Mouse (Mus musculus) lung, postnatal 0 days (tissue): ENCODE measurements around the gene Rps6kb1. TPM values are rescaled to one million over a fixed set of nuclear protein-coding genes. Genes with fewer than 3 reads are reported as not detected.

Experiments
- ATAC-seq: fragments of 200-750 bp; cut with Nextera tagmentation; 2 replicates; pipeline ENCODE4 v1.8.0; 2017; ENCODE audit warnings: moderate library complexity
- DNase-seq: peaks from one replicate; pipeline ENCODE4 v3.0.0-alpha.2; 2016; ENCODE audit warnings: low spot score
- H3K27ac ChIP-seq: fragments of 300-500 bp; sonication (generic); 2 replicates; pipeline ENCODE4 v1.5.1; 2014; ENCODE audit warnings: antibody characterized with exemption, mild to moderate bottlenecking, low read length, mixed read lengths
- H3K27me3 ChIP-seq: fragments of 300-500 bp; sonication (generic); replicated peaks from 2 replicates; pipeline ENCODE4 v1.6.1; 2014; ENCODE audit warnings: low read length, mixed read lengths; ENCODE audit not compliant: insufficient read depth
- H3K36me3 ChIP-seq: fragments of 300-500 bp; sonication (generic); 2 replicates; pipeline ENCODE4 v1.6.1; 2014; ENCODE audit warnings: low read length, mixed read lengths; ENCODE audit not compliant: insufficient read depth
- H3K4me1 ChIP-seq: fragments of 300-500 bp; sonication (generic); 2 replicates; pipeline ENCODE4 v1.6.1; 2014; ENCODE audit warnings: antibody characterized with exemption, low read depth, low read length, mixed read lengths; ENCODE audit not compliant: insufficient read depth
- H3K4me2 ChIP-seq: fragments of 300-500 bp; sonication (generic); replicated peaks from 2 replicates; pipeline ENCODE4 v1.6.1; 2014; ENCODE audit warnings: low read depth, mild to moderate bottlenecking, low read length, moderate library complexity, mixed read lengths
- H3K4me3 ChIP-seq: fragments of 300-500 bp; sonication (generic); 2 replicates; pipeline ENCODE4 v1.5.1; 2014; ENCODE audit warnings: low read depth, low read length
- H3K9ac ChIP-seq: fragments of 300-500 bp; sonication (generic); replicated peaks from 2 replicates; pipeline ENCODE4 v1.6.1; 2014; ENCODE audit warnings: low read depth, mild to moderate bottlenecking
- H3K9me3 ChIP-seq: fragments of 300-500 bp; sonication (generic); 2 replicates; pipeline ENCODE4 v1.6.1; 2016; ENCODE audit warnings: low read length, mixed read lengths
- CTCF ChIP-seq: IDR thresholded peaks from 2 replicates; pipeline ENCODE4 v1.5.1; 2016; ENCODE audit warnings: antibody characterized with exemption, mild to moderate bottlenecking
- EP300 ChIP-seq: IDR thresholded peaks from 2 replicates; pipeline ENCODE4 v1.6.1; 2016; ENCODE audit warnings: antibody characterized with exemption, mild to moderate bottlenecking, control low read depth
- WGBS: fragments of 180-500 bp; shearing (Covaris S2); extraction: QIAGEN DNeasy Blood & Tissue Kit; methylation state at CpG from one replicate; pipeline ENCODE4 v1.1.7; 2014; 5-methylcytosine and 5-hydroxymethylcytosine counted together
- polyA plus RNA-seq: library from polyadenylated mRNA; unstranded; fragments of >200 nt; fragmentation: Nextera tagmentation; extraction: Ambion mirVana; gene quantifications from 2 replicates; pipeline ENCODE4 v1.2.1, GENCODE M21; 2015

Rps6kb1 gene
- polyA plus RNA-seq, 1 experiment from 2014 or later: 35.5 TPM

DNA sequence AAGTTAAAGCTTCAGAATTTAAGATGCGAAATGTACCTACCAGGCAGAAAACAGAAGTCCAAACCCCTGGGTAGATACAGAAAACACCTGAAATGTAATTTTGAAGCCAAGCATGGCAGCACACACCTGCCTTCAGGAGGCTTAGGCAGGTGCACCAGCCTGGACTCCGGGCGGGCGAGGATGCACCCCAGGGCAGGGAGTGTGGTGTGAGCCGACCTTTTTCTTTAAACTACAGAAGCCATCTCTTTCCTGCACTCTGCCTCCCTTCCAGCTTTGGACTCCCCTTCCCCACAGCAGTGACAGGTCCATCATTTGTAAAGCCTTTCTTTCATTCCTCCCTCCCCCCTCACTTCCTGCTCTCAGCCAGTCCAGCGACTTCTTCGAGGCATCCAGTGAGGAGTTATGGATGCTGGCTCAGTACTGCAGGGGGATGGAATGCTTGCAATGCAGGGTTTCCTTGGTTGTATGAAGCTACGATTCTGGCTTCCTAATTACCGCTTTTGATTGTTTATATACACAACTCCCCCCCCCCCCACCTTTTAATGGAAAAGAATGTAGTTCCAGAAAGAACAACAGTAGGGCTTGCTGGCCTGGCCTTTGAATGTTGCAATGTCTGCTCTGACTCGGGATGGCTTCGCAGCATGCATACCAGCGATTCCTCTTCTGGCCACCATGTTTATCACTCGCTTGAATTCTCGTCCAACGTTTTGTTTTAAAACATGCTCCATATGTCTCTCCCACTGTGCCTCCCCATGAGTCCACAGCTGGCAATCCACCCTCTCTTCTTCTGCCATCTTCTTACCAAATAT, 26.6 kb upstream of the Rps6kb1 start:
- H3K36me3 ChIP-seq: no peaks in the 10 kb centered on the region
- DNase-seq (peak; percentile 92), ATAC-seq (peak; percentile 76)
- no peaks in the 10 kb centered on the region for H3K27me3 ChIP-seq
- H3K27ac ChIP-seq: peak overlapping the region; percentile 68
- WGBS: 24% methylated on average over 15 of the region's 15 CpGs
- H3K4me3 ChIP-seq: no peak overlapping the region
- no peak overlapping the region for H3K4me2 ChIP-seq
- H3K9me3 ChIP-seq: no peaks in the 10 kb centered on the region
- no peak overlapping the region for H3K9ac ChIP-seq
- TF ChIP-seq CTCF (peak; percentile 21; the same call in 1 of the 2 replicates), EP300 (no peak; the same call in none of the 2 replicates)
- H3K4me1 ChIP-seq: peaks cover 11% of the 10 kb centered on the region; the same call in 1 of the 2 replicates

- DNase-seq: peak; percentile 73
- no peak for TF ChIP-seq CTCF
- TF ChIP-seq EP300: 0 out of 2 replicates have a peak, but pooled peaks have one; percentile 24
- H3K9ac ChIP-seq: no peak overlapping the region
- no peak overlapping the region for H3K4me2 ChIP-seq
- H3K36me3 ChIP-seq: no peaks in the 10 kb centered on the region
- WGBS: 36% methylated on average over 9 of the region's 9 CpGs
- no peaks in the 10 kb centered on the region for H3K9me3 ChIP-seq
- H3K27ac ChIP-seq: peak overlapping the region; percentile 68; the same call in 1 of the 2 replicates
- peak; percentile 13; the same call in 1 of the 2 replicates for ATAC-seq
- no peak overlapping the region for H3K4me3 ChIP-seq
- H3K27me3 ChIP-seq: no peaks in the 10 kb centered on the region
- peaks cover 6% of the 10 kb centered on the region; the same call in 1 of the 2 replicates for H3K4me1 ChIP-seq
Measured at GRCm38 (mm10) chr11:86570261-86570746, 25.7 kb upstream of the Rps6kb1 start.

DNA sequence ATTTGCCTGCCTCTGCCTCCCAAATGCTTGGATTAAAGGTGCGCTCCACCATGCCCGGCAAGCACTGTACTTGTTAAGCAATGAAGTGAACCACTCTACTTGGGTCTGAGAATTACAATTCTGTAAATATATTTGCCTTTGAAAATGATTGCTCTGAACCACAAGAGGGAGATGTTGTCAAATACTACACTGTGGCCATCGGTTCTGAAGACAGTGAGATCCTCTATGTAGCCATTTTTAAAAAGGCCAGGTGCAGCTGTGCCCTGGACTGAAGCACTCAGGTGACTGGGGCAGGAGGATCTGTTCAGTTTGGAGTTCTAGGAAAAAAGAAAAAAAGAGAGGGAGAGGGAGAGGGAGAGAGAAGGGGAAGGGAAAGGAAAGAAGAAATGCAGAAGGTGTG, 23.8 kb upstream of the Rps6kb1 start:
- ATAC-seq (peak; percentile 34), DNase-seq (peak; percentile 91)
- no peak for TF ChIP-seq EP300
- TF ChIP-seq CTCF: peak; percentile 86
- Histone ChIP-seq H3K4me3 (no peak overlapping the region), H3K4me2 (no peak overlapping the region), H3K27me3 (no peaks in the 10 kb centered on the region), H3K4me1 (peaks cover 6% of the 10 kb centered on the region; the same call in 1 of the 2 replicates), H3K27ac (no peak overlapping the region), H3K9ac (no peak overlapping the region), H3K36me3 (no peaks in the 10 kb centered on the region), H3K9me3 (no peaks in the 10 kb centered on the region)
- 45% methylated on average over 3 of the region's 3 CpGs for WGBS

DNA sequence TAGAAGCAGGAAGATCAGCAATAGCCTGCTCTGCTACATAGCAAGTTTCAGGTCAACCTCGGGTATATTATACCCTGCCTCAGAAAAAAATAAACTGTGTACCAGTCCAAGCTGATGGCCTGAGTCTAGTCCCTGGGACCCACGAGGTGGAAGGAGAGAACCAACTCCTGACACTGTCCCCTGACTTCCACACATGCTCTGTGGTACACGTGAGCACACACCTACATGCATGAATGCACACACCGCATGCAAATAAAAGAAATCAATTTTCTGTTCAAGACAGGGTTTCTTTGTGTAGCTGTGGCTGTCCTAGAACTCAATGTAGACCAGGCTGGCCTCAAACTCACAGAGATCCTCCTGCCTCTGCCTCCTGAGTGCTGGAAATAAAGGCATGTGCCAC, 13.7 kb upstream of the Rps6kb1 start:
- 87% methylated on average over 4 of the region's 4 CpGs for WGBS
- no peak for DNase-seq
- Histone ChIP-seq H3K9me3 (no peaks in the 10 kb centered on the region), H3K36me3 (peaks cover 4% of the 10 kb centered on the region; the same call in 1 of the 2 replicates), H3K4me2 (no peak overlapping the region), H3K27ac (no peak overlapping the region), H3K27me3 (no peaks in the 10 kb centered on the region), H3K4me3 (no peak overlapping the region), H3K9ac (no peak overlapping the region), H3K4me1 (no peaks in the 10 kb centered on the region)
- ATAC-seq: no peak
- no peak for TF ChIP-seq CTCF

DNA sequence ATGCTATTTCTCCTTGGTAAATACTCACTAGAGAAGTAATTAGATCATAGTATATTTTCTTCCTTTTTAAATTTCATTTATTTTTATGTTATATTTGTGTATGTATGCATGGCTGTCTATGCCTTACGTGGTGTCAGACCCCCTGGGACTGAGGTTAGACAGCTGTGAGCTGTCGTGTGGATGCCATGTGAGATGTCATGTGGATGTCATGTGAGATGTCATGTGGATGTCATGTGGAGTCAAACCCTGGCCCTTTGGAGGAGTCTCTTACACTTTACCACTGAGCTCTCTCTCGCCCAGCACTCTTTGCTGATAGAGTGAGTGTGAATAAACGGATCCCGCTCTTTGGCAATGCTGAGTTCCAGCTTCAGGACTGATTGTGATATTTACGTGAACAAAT, 8.9 kb upstream of the Rps6kb1 start:
- ATAC-seq (no peak), DNase-seq (no peak)
- Histone ChIP-seq H3K27me3 (no peaks in the 10 kb centered on the region), H3K4me2 (no peak overlapping the region), H3K27ac (no peak overlapping the region), H3K4me1 (no peaks in the 10 kb centered on the region), H3K9ac (no peak overlapping the region), H3K4me3 (no peak overlapping the region), H3K9me3 (no peaks in the 10 kb centered on the region), H3K36me3 (no peaks in the 10 kb centered on the region)
- TF ChIP-seq EP300: no peak
- no peak for TF ChIP-seq CTCF
- 82% methylated on average over 6 of the region's 6 CpGs for WGBS

DNA sequence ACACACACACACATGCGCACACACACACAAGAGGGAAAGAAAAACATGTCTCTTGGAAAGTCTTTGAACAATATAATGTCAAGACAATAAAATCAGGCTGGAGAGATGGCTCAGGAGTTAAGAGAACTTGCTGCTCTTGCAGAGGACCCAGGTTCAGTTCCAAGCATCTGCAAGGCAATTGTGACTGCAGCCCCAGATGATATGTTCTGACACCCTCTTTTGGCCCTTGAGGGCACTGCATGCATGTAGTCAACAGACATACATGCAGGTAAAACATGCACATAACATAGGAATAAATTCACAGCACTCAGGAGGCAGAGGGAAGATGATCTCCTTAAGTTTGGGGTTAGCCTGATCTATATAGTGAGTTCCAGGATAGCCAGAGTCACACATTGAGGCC, 2.8 kb upstream of the Rps6kb1 start:
- Histone ChIP-seq H3K9ac (no peak overlapping the region), H3K27me3 (no peaks in the 10 kb centered on the region), H3K4me1 (peaks cover 5% of the 10 kb centered on the region; the same call in 1 of the 2 replicates), H3K4me2 (no peak overlapping the region), H3K4me3 (no peak overlapping the region), H3K27ac (no peak overlapping the region), H3K36me3 (no peaks in the 10 kb centered on the region), H3K9me3 (no peaks in the 10 kb centered on the region)
- WGBS: 100% methylated on average over 1 of the region's 1 CpGs
- TF ChIP-seq CTCF (peak; percentile 31; the same call in 1 of the 2 replicates), EP300 (no peak)
- ATAC-seq (no peak), DNase-seq (no peak)
